Mouse (Mus musculus) forebrain, embryonic 13.5 days (tissue): ENCODE data around the gene Lrfn1. TPM values are rescaled to one million over a fixed set of nuclear protein-coding genes. Genes with fewer than 3 reads are reported as not detected.

Experiments used
- ATAC-seq: fragments of 200-750 bp; cut with Nextera tagmentation; 2 replicates; pipeline ENCODE4 v1.8.0; 2017
- H3K27ac ChIP-seq: fragments of 300-500 bp; sonication (generic); 2 replicates; pipeline ENCODE4 v1.5.1; 2015; ENCODE audit warnings: inconsistent platforms, mild to moderate bottlenecking, moderate library complexity
- H3K27me3 ChIP-seq: fragments of 300-500 bp; sonication (generic); 2 replicates; pipeline ENCODE4 v1.6.1; 2015; ENCODE audit warnings: mild to moderate bottlenecking, inconsistent platforms
- H3K36me3 ChIP-seq: fragments of 300-500 bp; sonication (generic); 2 replicates; pipeline ENCODE4 v1.6.1; 2015; ENCODE audit warnings: mild to moderate bottlenecking, inconsistent platforms; ENCODE audit not compliant: poor library complexity, severe bottlenecking
- H3K4me1 ChIP-seq: fragments of 300-500 bp; sonication (generic); 2 replicates; pipeline ENCODE4 v1.6.1; 2015; ENCODE audit warnings: inconsistent platforms
- H3K4me2 ChIP-seq: fragments of 300-500 bp; sonication (generic); 2 replicates; pipeline ENCODE4 v1.6.1; 2015; ENCODE audit warnings: inconsistent platforms, mild to moderate bottlenecking, moderate library complexity
- H3K4me3 ChIP-seq: fragments of 300-500 bp; sonication (generic); 2 replicates; pipeline ENCODE4 v1.5.1; 2015; ENCODE audit warnings: mild to moderate bottlenecking, inconsistent platforms
- H3K9ac ChIP-seq: fragments of 300-500 bp; sonication (generic); 2 replicates; pipeline ENCODE4 v1.6.1; 2015; ENCODE audit warnings: mild to moderate bottlenecking, inconsistent platforms
- H3K9me3 ChIP-seq: fragments of 300-500 bp; sonication (generic); replicated peaks from 2 replicates; pipeline ENCODE4 v1.6.1; 2016; ENCODE audit warnings: inconsistent platforms
- WGBS: fragments of 180-500 bp; shearing (Covaris S2); methylation state at CpG from one replicate; pipeline ENCODE4 v1.1.7; 2015; 5-methylcytosine and 5-hydroxymethylcytosine counted together
- polyA plus RNA-seq: library from polyadenylated mRNA; unstranded; fragments of >200 nt; fragmentation: Nextera tagmentation; extraction: Ambion mirVana; gene quantifications from 2 replicates; pipeline ENCODE4 v1.2.1, GENCODE M21; 2015

Lrfn1 gene
- polyA plus RNA-seq = 5.9 and 6.1 TPM in 2 replicates

DNA sequence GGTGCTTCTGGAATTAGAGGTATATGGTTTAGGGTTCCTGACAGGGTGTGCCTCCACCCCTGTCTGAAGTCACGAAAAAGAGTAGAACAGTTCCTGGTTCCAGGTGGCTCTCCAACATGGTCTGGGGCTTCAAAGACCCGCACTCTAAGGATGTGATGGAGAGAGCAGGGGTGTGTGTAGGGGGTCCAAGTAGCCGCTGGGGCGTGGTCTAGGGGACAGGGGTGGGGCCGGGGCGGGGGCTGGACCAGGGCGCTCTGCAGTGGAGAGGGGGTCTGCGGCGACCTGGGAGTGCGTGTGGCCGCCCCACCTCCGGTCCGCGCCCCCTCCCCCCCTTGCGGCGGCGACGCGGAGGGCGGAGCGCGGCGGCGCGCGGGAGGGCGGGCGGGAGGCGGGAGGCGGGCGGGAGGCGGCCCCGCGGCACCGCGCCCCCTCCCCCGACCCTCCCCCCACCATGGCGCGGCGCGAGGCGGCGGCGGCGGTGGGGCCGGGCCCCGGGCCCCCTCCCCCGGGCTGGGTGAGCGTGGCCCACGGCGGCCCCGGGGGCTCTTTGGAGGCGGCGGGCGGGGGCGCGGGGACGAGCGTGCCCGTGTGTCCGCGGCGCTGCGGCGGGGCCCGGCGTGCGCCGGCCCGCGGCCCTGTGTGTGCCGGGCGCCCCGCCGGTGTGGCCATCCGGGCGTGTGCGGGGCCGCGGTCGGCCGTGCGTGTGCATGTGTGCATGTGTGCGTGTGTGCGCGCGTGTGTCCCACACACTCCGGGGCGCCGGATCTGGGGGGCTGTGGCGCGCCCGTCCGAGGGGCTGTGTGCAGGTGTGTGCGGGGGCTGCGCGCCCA lies at the start of gene Lrfn1:
Lrfn1 (plus strand) TSS at position 450 of the 830 bp plus-strand sequence.
- H3K4me3 ChIP-seq = peak within 1 kb of the TSS; percentile 87
- peak within 1 kb of the TSS; percentile 86 for H3K4me2 ChIP-seq
- peaks cover 25% of the 10 kb centered on the region for H3K36me3 ChIP-seq
- peak; percentile 78 for ATAC-seq
- H3K9ac ChIP-seq = peak within 1 kb of the TSS; percentile 88
- WGBS = under 1% methylated on average over 30 of the region's 97 CpGs
- peaks cover 21% of the 10 kb centered on the region for H3K4me1 ChIP-seq
- no peaks in the 10 kb centered on the region for H3K27me3 ChIP-seq
- H3K27ac ChIP-seq = peak within 1 kb of the TSS; percentile 69
- no peaks in the 10 kb centered on the region for H3K9me3 ChIP-seq

DNA sequence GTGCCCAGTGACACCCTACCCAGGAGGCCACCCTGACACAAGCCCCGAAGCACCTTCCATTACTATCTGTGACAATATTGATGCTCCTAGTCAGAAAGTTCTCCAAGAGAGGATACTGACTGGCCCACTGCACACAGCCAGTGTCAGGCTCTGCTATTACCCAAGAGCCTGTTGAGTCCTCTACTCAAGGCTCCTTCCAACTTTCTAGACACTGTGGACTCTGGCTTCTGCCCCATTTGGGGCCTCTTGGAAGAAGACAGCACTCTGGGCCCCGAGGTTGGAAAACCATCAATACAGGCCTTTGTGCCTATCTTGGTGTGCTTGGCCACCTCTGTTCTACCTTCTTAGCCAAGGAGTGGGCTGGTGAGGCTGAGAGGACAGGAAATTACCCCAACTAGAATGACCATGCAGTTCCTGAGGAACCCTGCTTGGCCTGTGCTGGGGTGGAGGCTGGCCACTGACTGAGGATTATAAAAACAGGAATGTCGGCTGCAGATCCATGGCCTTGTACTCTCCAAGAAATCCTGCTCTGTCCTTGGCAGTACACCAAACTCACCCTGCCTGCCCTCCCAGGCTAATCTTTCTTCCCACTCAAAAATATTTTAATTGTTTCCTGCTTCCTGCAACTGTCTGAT lies 40.8 kb upstream of the Lrfn1 start:
- WGBS = 93% methylated on average over 3 of the region's 3 CpGs
- H3K36me3 ChIP-seq = peaks cover 99% of the 10 kb centered on the region
- no peak overlapping the region for H3K27ac ChIP-seq
- no peaks in the 10 kb centered on the region for H3K4me1 ChIP-seq
- H3K9me3 ChIP-seq = no peaks in the 10 kb centered on the region
- H3K4me3 ChIP-seq = no peak overlapping the region
- H3K9ac ChIP-seq = no peak overlapping the region
- no peak overlapping the region for H3K4me2 ChIP-seq
- no peaks in the 10 kb centered on the region for H3K27me3 ChIP-seq
- ATAC-seq = no peak

DNA sequence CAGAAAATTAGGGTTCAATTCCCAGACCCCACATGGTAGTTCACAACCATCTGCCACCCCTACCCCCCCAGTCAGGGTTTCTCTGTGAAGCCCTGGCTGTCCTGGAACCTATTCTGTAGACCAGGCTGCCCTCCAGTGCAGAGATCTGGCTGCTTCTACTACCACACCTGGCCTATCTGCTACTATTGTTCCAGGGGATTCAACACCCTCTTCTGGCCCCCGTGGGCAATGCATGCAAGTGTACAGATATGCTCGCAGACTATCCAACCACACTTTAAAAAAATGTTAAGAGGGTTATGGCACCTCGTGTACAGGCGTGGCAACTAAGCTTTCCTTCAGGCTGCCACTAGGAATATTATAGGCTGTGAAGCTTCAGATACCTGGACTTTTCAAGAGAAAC lies 39.0 kb upstream of the Lrfn1 start:
- H3K27ac ChIP-seq = no peak overlapping the region
- H3K9ac ChIP-seq = no peak overlapping the region
- WGBS = 84% methylated on average over 4 of the region's 4 CpGs
- no peak overlapping the region for H3K4me3 ChIP-seq
- no peaks in the 10 kb centered on the region for H3K4me1 ChIP-seq
- H3K36me3 ChIP-seq = peaks cover 99% of the 10 kb centered on the region
- no peaks in the 10 kb centered on the region for H3K9me3 ChIP-seq
- ATAC-seq = no peak
- no peak overlapping the region for H3K4me2 ChIP-seq
- no peaks in the 10 kb centered on the region for H3K27me3 ChIP-seq

DNA sequence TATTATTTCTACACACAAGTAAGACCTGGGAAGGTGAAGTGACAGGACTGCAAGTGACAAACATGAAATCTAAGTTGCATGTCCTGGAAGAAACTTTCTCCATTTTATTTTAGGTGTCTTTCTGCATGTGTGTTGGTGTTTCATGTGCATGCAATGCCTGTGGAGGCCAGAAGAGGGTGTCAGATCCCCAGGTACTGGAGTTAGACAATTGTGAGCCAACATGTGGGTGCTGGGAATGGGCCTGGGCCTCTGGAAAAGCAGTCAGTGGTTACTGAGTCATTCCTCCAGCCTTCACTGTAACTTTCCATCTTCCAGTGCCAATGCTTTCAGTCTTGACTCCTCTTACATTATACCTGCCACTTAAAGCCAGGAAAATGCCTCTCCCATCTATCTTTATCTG lies 34.4 kb upstream of the Lrfn1 start:
- no peak overlapping the region for H3K27ac ChIP-seq
- peaks cover 99% of the 10 kb centered on the region for H3K36me3 ChIP-seq
- H3K4me1 ChIP-seq = no peaks in the 10 kb centered on the region
- H3K9me3 ChIP-seq = no peaks in the 10 kb centered on the region
- H3K4me2 ChIP-seq = no peak overlapping the region
- no peaks in the 10 kb centered on the region for H3K27me3 ChIP-seq
- ATAC-seq = no peak
- no peak overlapping the region for H3K9ac ChIP-seq
- H3K4me3 ChIP-seq = no peak overlapping the region

DNA sequence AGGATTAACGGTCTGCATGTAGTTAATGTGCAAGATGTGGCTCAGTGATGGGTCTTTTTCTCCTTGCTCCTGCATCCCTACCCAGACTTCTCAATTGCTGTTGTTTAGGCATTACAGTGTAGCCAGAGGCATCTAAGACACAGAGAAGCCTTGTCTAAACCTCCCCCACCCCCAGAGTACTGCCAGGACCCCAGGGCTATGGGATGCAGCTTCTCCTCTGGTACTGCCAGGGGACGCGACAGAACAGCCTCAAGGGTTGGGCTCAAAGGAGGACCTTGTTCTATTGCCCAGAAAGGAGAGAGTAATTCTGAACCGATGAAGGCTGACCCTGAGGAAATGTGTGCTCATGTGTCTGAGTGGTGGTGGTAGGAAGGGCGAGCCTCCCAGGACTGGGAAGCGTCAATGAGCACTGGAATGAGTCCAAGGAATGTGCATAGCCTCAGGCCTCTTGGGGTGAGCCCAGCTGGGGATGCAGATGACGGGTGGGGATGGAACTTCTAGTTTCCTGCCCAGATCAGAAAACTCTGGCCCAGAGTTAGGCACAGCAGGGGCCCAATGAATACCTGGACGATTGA lies 33.6 kb upstream of the Lrfn1 start:
- H3K4me1 ChIP-seq = no peaks in the 10 kb centered on the region
- H3K9me3 ChIP-seq = no peaks in the 10 kb centered on the region
- H3K27me3 ChIP-seq = no peaks in the 10 kb centered on the region
- H3K27ac ChIP-seq = no peak overlapping the region
- 86% methylated on average over 8 of the region's 8 CpGs for WGBS
- H3K4me2 ChIP-seq = no peak overlapping the region
- H3K4me3 ChIP-seq = no peak overlapping the region
- H3K9ac ChIP-seq = no peak overlapping the region
- no peak for ATAC-seq
- H3K36me3 ChIP-seq = peaks cover 99% of the 10 kb centered on the region

DNA sequence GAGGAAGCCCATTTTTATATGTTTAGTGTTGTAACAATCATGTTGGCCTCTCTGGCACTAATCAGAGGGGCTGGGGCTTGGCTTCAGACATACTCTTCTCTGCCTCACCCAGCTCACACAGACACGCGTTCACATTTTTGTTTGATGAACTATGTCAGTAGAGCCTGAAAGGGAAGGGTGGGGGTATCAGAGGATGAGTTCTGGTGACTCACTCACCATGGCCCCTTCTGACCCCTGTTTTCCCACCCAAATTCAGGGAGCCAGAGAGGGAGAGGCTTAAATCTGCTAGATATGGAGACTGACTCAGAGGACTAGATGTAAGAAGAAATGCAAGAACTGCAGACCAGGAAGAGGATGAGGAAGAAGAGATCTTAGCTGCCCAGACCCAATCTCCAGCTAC lies 32.4 kb upstream of the Lrfn1 start:
- H3K27me3 ChIP-seq = no peaks in the 10 kb centered on the region
- 100% methylated on average over 2 of the region's 2 CpGs for WGBS
- H3K4me2 ChIP-seq = no peak overlapping the region
- no peak overlapping the region for H3K27ac ChIP-seq
- H3K9ac ChIP-seq = no peak overlapping the region
- H3K4me3 ChIP-seq = no peak overlapping the region
- no peaks in the 10 kb centered on the region for H3K9me3 ChIP-seq
- H3K4me1 ChIP-seq = no peaks in the 10 kb centered on the region
- ATAC-seq = no peak
- peaks cover 94% of the 10 kb centered on the region for H3K36me3 ChIP-seq

DNA sequence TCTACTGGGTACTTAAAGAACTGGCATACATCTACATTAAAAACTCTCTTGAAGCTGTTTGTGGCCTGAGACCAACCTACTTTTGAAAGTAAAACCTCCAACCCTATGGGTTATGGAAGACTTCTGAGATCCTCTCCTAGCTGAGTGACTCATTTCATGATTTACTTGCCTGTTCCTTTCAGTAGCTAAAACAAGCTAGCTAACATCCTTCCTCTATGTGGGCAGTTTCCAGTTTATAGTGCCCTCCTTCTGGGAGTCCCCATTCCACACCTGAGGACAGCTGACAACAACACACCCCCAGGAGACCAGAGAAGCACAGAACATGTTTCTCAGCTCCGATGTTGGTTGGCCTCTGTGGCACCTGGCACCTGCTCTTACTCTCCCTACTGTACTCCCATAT lies 28.8 kb upstream of the Lrfn1 start:
- no peaks in the 10 kb centered on the region for H3K27me3 ChIP-seq
- no peak overlapping the region for H3K9ac ChIP-seq
- no peak overlapping the region for H3K4me3 ChIP-seq
- no peak overlapping the region for H3K27ac ChIP-seq
- no peak for ATAC-seq
- no peak overlapping the region for H3K4me2 ChIP-seq
- WGBS = 100% methylated on average over 1 of the region's 1 CpGs
- no peaks in the 10 kb centered on the region for H3K4me1 ChIP-seq
- H3K36me3 ChIP-seq = peaks cover 62% of the 10 kb centered on the region
- no peaks in the 10 kb centered on the region for H3K9me3 ChIP-seq

DNA sequence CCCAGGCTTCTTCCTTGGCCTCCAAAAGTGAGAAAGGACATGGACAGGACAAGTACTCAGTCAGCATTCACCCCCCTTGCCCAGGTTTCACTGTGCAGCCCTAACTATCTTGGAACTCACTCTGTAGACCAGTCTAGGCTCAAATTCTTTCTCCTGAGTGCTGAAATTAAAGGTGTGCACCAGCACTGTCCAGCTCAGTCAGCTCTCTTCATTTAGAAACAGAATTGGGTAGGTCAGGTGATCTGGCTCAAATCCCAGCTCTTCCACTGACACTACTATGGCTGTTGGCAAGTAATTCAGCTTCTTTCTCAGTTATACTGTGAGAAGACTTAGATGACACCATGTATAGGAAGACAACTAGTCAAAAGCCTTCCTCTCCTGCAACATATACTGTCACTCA lies 24.0 kb upstream of the Lrfn1 start:
- ATAC-seq = no peak
- Histone ChIP-seq H3K27ac (no peak overlapping the region), H3K36me3 (peaks cover 20% of the 10 kb centered on the region), H3K4me3 (no peak overlapping the region), H3K4me1 (peaks cover 11% of the 10 kb centered on the region), H3K4me2 (no peak overlapping the region), H3K27me3 (no peaks in the 10 kb centered on the region), H3K9me3 (no peaks in the 10 kb centered on the region), H3K9ac (no peak overlapping the region)

DNA sequence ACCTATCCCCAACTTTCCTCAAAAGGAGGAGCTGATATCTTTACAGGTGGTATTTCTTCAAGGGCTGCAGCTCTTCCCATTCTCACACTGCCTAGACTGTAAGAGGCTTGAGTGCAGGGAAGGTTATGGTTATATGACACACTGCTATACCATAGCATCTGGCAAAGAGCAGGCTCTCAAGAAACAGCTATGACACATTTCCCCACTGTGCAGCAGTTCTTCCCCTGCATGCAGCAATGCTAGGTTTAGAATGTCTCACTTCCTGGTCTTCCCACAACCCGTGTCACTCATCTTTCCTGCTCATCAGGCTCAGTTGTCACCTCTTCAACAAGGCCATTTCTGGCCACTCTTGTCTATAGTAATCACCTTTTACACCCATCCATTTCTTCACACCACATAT lies 21.3 kb upstream of the Lrfn1 start:
- 90% methylated on average over 1 of the region's 1 CpGs for WGBS

DNA sequence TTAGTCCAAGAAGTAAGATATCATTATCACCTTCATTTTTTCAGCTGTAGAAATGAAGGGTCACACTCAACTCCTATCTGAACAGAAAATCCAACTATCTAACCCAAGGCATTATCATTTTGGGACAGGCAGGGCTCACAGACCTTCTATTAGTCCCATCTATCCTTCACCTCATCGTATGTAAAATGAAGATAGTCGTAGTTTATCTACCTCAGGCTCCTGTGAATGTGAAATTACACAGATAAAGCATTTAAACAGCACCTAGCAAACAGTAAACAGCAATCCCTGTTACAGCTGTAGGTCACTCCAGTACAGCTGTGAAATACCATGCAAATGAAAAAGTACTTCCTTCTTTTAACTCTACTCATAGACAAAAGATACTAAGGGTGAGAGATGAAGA lies 19.5 kb upstream of the Lrfn1 start:
- ATAC-seq = no peak
- 96% methylated on average over 2 of the region's 2 CpGs for WGBS
- H3K4me1 ChIP-seq = peaks cover 40% of the 10 kb centered on the region

More for the DNA sequence above, 21.3 kb upstream of the Lrfn1 start:
- ATAC-seq = no peak
- Histone ChIP-seq H3K27ac (no peak overlapping the region), H3K9ac (no peak overlapping the region), H3K4me2 (no peak overlapping the region), H3K9me3 (no peaks in the 10 kb centered on the region), H3K36me3 (peaks cover 8% of the 10 kb centered on the region), H3K4me3 (no peak overlapping the region), H3K4me1 (peaks cover 39% of the 10 kb centered on the region), H3K27me3 (no peaks in the 10 kb centered on the region)

DNA sequence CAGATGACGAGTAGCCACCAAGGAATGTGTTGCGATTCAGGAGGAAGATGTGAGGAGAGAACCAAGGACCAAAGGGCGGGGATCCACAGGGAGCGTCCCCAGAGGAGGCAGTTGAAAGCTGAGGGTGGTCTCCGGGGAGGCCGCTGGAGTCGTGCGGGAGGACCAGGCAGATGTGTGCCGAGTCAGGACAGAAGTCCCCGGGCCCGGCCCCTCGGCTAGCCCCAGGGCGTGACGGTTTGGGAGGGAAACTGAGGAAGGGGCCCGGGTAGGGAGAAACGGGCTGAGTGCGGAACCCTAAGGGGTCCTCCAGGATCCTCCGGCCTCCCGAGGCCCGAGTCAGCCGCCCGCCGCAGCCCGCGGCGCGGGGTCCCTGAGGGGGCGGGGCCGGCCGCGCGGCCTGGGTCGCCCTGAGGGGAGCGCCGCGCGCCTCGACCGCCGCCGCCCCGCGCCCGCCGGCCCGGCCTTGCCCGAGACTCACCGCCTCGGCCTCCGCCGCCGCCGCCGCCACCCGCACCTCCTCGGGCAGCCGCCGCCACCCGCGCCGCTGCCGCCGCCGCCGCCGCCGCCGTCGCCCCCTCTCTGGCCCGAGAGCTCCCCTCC lies 16.0 kb upstream of the Lrfn1 start:
- peak; percentile 36 for ATAC-seq
- peak overlapping the region; percentile 65 for H3K27ac ChIP-seq
- no peaks in the 10 kb centered on the region for H3K9me3 ChIP-seq
- H3K27me3 ChIP-seq = no peaks in the 10 kb centered on the region
- peak overlapping the region; percentile 81 for H3K4me2 ChIP-seq
- H3K9ac ChIP-seq = peak overlapping the region; percentile 95
- H3K36me3 ChIP-seq = peaks cover 4% of the 10 kb centered on the region
- 0% methylated on average over 17 of the region's 70 CpGs for WGBS
- H3K4me1 ChIP-seq = peaks cover 40% of the 10 kb centered on the region
- peak overlapping the region; percentile 95 for H3K4me3 ChIP-seq

More for the DNA sequence above, 19.5 kb upstream of the Lrfn1 start:
- Histone ChIP-seq H3K9me3 (no peaks in the 10 kb centered on the region), H3K27ac (no peak overlapping the region), H3K36me3 (peaks cover 8% of the 10 kb centered on the region), H3K4me3 (no peak overlapping the region), H3K9ac (0 out of 2 replicates have a peak overlapping the region, but pooled peaks have one; percentile 30), H3K4me2 (no peak overlapping the region), H3K27me3 (no peaks in the 10 kb centered on the region)
